Mouse (Mus musculus) right cerebral cortex, adult 2 months (tissue): Measurements from ENCODE around the gene Mapk11.

Experiments
- DNase-seq, 2 experiments: peaks; one replicate each; pipeline ENCODE4 v3.0.0; 2021 to 2022; ENCODE audit warnings: low spot score in 2 of 2

Gene Mapk11

GRCm38 (mm10) chr15:89104425-89104824 is 45.0 kb downstream of the Mapk11 start:
- DNase-seq = peak; percentile 68

GRCm38 (mm10) chr15:89103921-89104320 is 45.5 kb downstream of the Mapk11 start:
- no peak for DNase-seq

- no peak for DNase-seq
These were observed 46.8 kb downstream of the Mapk11 start for GRCm38 (mm10) chr15:89102646-89103045.

GRCm38 (mm10) chr15:89100823-89101222 is 48.6 kb downstream of the Mapk11 start:
- no peak for DNase-seq

GRCm38 (mm10) chr15:89098616-89099015 is 50.8 kb downstream of the Mapk11 start:
- no peak for DNase-seq

- DNase-seq = no peak
These were observed 52.0 kb downstream of the Mapk11 start for GRCm38 (mm10) chr15:89097450-89097849.
